7 mouse cellular contexts compared by ENCODE assay signal in genomic region chr17:83973461-83974350, GRCm38 (mm10).
A peak's percentile ranks its signal among the peaks of the same experiment; 100 is the strongest.
DNase-seq lines count a peak whose midpoint lies in the region; ATAC-seq lines count a peak whose summit lies in the region.

No protein-coding gene starts in this region.

- 45% methylated on average over 18 of the region's 18 CpGs for WGBS in neural tube, embryonic 11.5 days

- ATAC-seq in neural tube, embryonic 11.5 days (ENCODE audit: insufficient read depth, low FRiP score, low TSS enrichment), result no peak
- peak; percentile 69 for ATAC-seq in activated CD4-positive, CD25-positive, alpha-beta regulatory T cell, adult 4 months
- peak; percentile 58 for ATAC-seq in granulocyte monocyte progenitor cell, adult 5-6 weeks (replicated peaks; ENCODE audit: poor library complexity, severe bottlenecking)

- no peaks in the 10 kb centered on the region for H3K9me3 ChIP-seq in neural tube, embryonic 11.5 days (ENCODE audit: control insufficient read depth, low read length)

- H3K4me2 ChIP-seq in neural tube, embryonic 11.5 days (ENCODE audit: low read depth), result no peak overlapping the region

- no peak overlapping the region for H3K9ac ChIP-seq in neural tube, embryonic 11.5 days (ENCODE audit: low read length)

- intact Hi-C loops in left cerebral cortex, postnatal 14 days (cut with DNase I), result loop anchor here (5.0 to 10.0 kb wide), 2 partner anchors 219 to 411 kb away; no protein-coding TSS in a partner anchor

- no peak overlapping the region for H3K27ac ChIP-seq in neural tube, embryonic 11.5 days (ENCODE audit: low read depth, low read length)

- H3K27me3 ChIP-seq in neural tube, embryonic 11.5 days (ENCODE audit: control insufficient read depth, insufficient read depth, low read length), result no peaks in the 10 kb centered on the region

- no peak overlapping the region for H3K4me3 ChIP-seq in neural tube, embryonic 11.5 days (ENCODE audit: low read depth, low read length)

- no peaks in the 10 kb centered on the region for H3K4me1 ChIP-seq in neural tube, embryonic 11.5 days (ENCODE audit: control insufficient read depth, insufficient read depth, low read length)

- peak; percentile 45 for DNase-seq in neural tube, embryonic 11.5 days (ENCODE audit: low spot score)
- no peak for DNase-seq in neural tube, embryonic 10.5 days (ENCODE audit: extremely low spot score, low spot score)
- peak; percentile 37 to 53 for DNase-seq in left cerebral cortex, postnatal 14 days (ENCODE audit: low spot score in 2 of 2)
- peak; percentile 69 for DNase-seq in mesoderm, embryonic 11.5 days (ENCODE audit: low read depth, low spot score)
- no peak for DNase-seq in c-Kit-positive CD71-positive TER-119-positive erythroid progenitor cells, embryonic 14.5 days (ENCODE audit: low spot score)

- H3K36me3 ChIP-seq in neural tube, embryonic 11.5 days (ENCODE audit: control insufficient read depth, insufficient read depth, low read length), result no peaks in the 10 kb centered on the region

Comparison
In these comparisons a context has a peak if more than half of its experiments do, and no peak if none do; other contexts are left out.
1. DNase-seq: peak in neural tube, embryonic 11.5 days (single experiment), left cerebral cortex, postnatal 14 days (2 of 2) and mesoderm, embryonic 11.5 days (single experiment); none in neural tube, embryonic 10.5 days (single experiment) and c-Kit-positive CD71-positive TER-119-positive erythroid progenitor cells, embryonic 14.5 days (single experiment).